Mouse (Mus musculus): ENCODE results near the gene Jph4.

DNA sequence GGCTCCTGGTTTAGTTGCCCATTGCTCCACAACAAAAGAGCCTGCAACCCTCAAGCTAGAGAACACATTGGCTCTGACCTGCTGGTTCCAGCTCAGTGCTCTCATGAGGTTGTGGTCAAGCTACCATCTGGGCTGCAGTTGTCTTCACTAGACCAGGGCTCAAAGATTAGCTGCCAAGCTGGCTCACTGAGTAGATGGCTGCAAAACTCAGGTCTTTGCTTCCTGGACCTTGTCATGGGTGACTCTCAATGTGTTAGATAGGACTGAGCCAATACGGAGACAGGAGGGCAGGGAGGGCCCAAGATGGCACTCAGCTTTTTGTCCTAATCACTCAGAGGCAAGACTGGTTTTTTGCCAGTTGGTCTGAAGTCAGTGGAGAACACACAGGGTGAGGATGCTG is 29.6 kb upstream of the Jph4 start:
- TF ChIP-seq EP300 (IDR thresholded peaks at IDR 0.05; ENCODE audit: insufficient read depth, low read depth, low read length) = no peak
- no peak for TF ChIP-seq POLR2A (IDR thresholded peaks at IDR 0.05; ENCODE audit: insufficient read depth, low read length)
